Comparison of ENCODE assay signal across 18 mouse cellular contexts in the genomic region with DNA sequence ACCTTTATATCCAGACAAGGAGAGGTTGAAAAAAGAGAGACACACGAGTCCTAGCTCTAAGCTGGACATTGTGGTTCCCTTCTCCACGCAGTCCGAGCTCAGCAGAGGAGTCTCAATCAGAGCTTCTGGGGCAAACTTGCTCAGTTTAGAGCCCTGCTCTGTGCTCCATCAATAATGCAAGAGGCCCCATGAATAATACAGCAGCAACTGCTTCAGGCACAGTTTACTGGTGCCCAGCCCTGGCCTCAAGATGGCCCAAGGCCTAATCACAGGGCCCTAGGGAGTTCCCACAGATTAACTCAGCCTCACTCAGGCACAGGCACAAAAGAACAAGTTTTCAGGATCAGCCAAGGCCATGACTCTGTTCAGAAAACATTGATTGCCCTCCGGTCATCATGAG.
A peak's percentile ranks its signal among the peaks of the same experiment; 100 is the strongest.
DNase-seq lines count a peak whose midpoint lies in the region; ATAC-seq lines count a peak whose summit lies in the region.
"Had no signal": no experiment of that assay in that cellular context is flagged by ENCODE, and none has a peak within 500 bp of the region (broad histone marks: within the 10 kb centered on the region; RNA-seq: fewer than 3 reads in every experiment).

No protein-coding gene starts in this region.

- DNase-seq in embryo, embryonic 11 days = peak; percentile 7
- no peak for DNase-seq in embryo, embryonic 9.5 days (ENCODE audit: extremely low spot score)
- peak; percentile 23 for DNase-seq in MN1 (ENCODE audit: low spot score)
- DNase-seq in ovary, postnatal 10 days (ENCODE audit: low spot score) = no peak
- DNase-seq: adrenal gland, adult 2 months; gastrocnemius, postnatal 25 days; kidney, adult 11 months; liver, embryonic 13.5 days; lung, embryonic 14.5 days; lung, postnatal 36 days; thymus, postnatal 14 days had no signal

- no peaks in the 10 kb centered on the region for H3K9me3 ChIP-seq in hindbrain, embryonic 15.5 days
- no peaks in the 10 kb centered on the region for H3K9me3 ChIP-seq in hindbrain, embryonic 16.5 days (ENCODE audit: control insufficient read depth, low read length)
- H3K9me3 ChIP-seq in midbrain, embryonic 12.5 days = no peaks in the 10 kb centered on the region
- H3K9me3 ChIP-seq: forebrain, embryonic 12.5 days; limb, embryonic 13.5 days; liver, embryonic 13.5 days had no signal

- H3K27ac ChIP-seq in hindbrain, embryonic 15.5 days (replicated peaks) = no peak overlapping the region
- H3K27ac ChIP-seq in hindbrain, embryonic 16.5 days (ENCODE audit: low read depth, low read length) = no peak overlapping the region
- no peak overlapping the region for H3K27ac ChIP-seq in midbrain, embryonic 12.5 days (replicated peaks)
- H3K27ac ChIP-seq: forebrain, embryonic 12.5 days; limb, embryonic 13.5 days; liver, embryonic 13.5 days had no signal

- no peaks in the 10 kb centered on the region for H3K27me3 ChIP-seq in hindbrain, embryonic 15.5 days
- no peaks in the 10 kb centered on the region for H3K27me3 ChIP-seq in hindbrain, embryonic 16.5 days (replicated peaks; ENCODE audit: control insufficient read depth, insufficient read depth, low read length)
- H3K27me3 ChIP-seq in midbrain, embryonic 12.5 days = no peaks in the 10 kb centered on the region
- H3K27me3 ChIP-seq: CH12.LX; forebrain, embryonic 12.5 days; limb, embryonic 13.5 days; liver, embryonic 13.5 days had no signal

- H3K4me3 ChIP-seq in hindbrain, embryonic 15.5 days = no peak overlapping the region
- no peak overlapping the region for H3K4me3 ChIP-seq in hindbrain, embryonic 16.5 days (ENCODE audit: low read length)
- no peak overlapping the region for H3K4me3 ChIP-seq in midbrain, embryonic 12.5 days
- H3K4me3 ChIP-seq: forebrain, embryonic 12.5 days; limb, embryonic 13.5 days; liver, embryonic 13.5 days had no signal

- ATAC-seq in hindbrain, embryonic 15.5 days (ENCODE audit: low FRiP score, low read depth) = 0 out of 2 replicates have a peak, but pooled peaks have one; percentile 11
- no peak for ATAC-seq in hindbrain, embryonic 16.5 days
- ATAC-seq in midbrain, embryonic 12.5 days (ENCODE audit: low FRiP score, low read depth) = peak; percentile 68; the same call in 1 of the 2 replicates
- no peak for ATAC-seq in frontal cortex, adult (ENCODE audit: low TSS enrichment)

- 0 out of 2 replicates have a peak, but pooled peaks cover 3% of the 10 kb centered on the region for H3K4me1 ChIP-seq in hindbrain, embryonic 15.5 days (replicated peaks)
- no peaks in the 10 kb centered on the region for H3K4me1 ChIP-seq in hindbrain, embryonic 16.5 days (ENCODE audit: control insufficient read depth, insufficient read depth, low read depth, low read length)
- no peaks in the 10 kb centered on the region; the same call in 1 of the 2 replicates for H3K4me1 ChIP-seq in midbrain, embryonic 12.5 days
- H3K4me1 ChIP-seq: forebrain, embryonic 12.5 days; limb, embryonic 13.5 days; liver, embryonic 13.5 days had no signal

- no peak overlapping the region for H3K4me2 ChIP-seq in hindbrain, embryonic 15.5 days
- H3K4me2 ChIP-seq in hindbrain, embryonic 16.5 days (ENCODE audit: low read length) = no peak overlapping the region
- H3K4me2 ChIP-seq in midbrain, embryonic 12.5 days (replicated peaks) = no peak overlapping the region
- H3K4me2 ChIP-seq: forebrain, embryonic 12.5 days; limb, embryonic 13.5 days; liver, embryonic 13.5 days; lung, embryonic 14.5 days had no signal

- H3K36me3 ChIP-seq in hindbrain, embryonic 15.5 days = no peaks in the 10 kb centered on the region
- no peaks in the 10 kb centered on the region for H3K36me3 ChIP-seq in hindbrain, embryonic 16.5 days (ENCODE audit: control insufficient read depth, insufficient read depth, low read length)
- no peaks in the 10 kb centered on the region for H3K36me3 ChIP-seq in midbrain, embryonic 12.5 days
- H3K36me3 ChIP-seq: forebrain, embryonic 12.5 days; limb, embryonic 13.5 days; liver, embryonic 13.5 days had no signal

- H3K9ac ChIP-seq in hindbrain, embryonic 15.5 days = no peak overlapping the region
- no peak overlapping the region for H3K9ac ChIP-seq in hindbrain, embryonic 16.5 days (ENCODE audit: low read depth, low read length)
- H3K9ac ChIP-seq in midbrain, embryonic 12.5 days (replicated peaks) = no peak overlapping the region
- H3K9ac ChIP-seq: forebrain, embryonic 12.5 days; limb, embryonic 13.5 days; liver, embryonic 13.5 days; lung, embryonic 14.5 days had no signal

- WGBS in hindbrain, embryonic 15.5 days = 77% methylated on average over 4 of the region's 4 CpGs
- WGBS in hindbrain, embryonic 16.5 days = 74% methylated on average over 4 of the region's 4 CpGs
- 75% methylated on average over 4 of the region's 4 CpGs for WGBS in midbrain, embryonic 12.5 days

Comparison
In these comparisons a context has a peak if more than half of its experiments do, and no peak if none do; other contexts are left out.
1. DNase-seq: peak in embryo, embryonic 11 days (single experiment) and MN1 (single experiment); none in embryo, embryonic 9.5 days (single experiment) and ovary, postnatal 10 days (single experiment).
2. ATAC-seq: peak in hindbrain, embryonic 15.5 days (single experiment) and midbrain, embryonic 12.5 days (single experiment); none in hindbrain, embryonic 16.5 days (single experiment) and frontal cortex, adult (single experiment).